Mouse (Mus musculus) cerebellum, postnatal 36 days (tissue): Measurements from ENCODE around the gene Hgfac.
A peak's percentile ranks its signal among the peaks of the same experiment; 100 is the strongest.

Experiments used
- DNase-seq, 2 experiments: peaks; one replicate each; pipeline ENCODE4 v3.0.0; 2021 to 2022; ENCODE audit warnings: mixed read lengths in 2 of 2

Hgfac gene

GRCm38 (mm10) chr5:35041268-35041829 is at the start of gene Hgfac:
Gene Hgfac (plus strand): TSS chr5:35041509.
- no peak for DNase-seq

GRCm38 (mm10) chr5:34998754-34999153 is 42.6 kb upstream of the Hgfac start:
- DNase-seq: no peak

- no peak for DNase-seq
These were observed 42.0 kb upstream of the Hgfac start for GRCm38 (mm10) chr5:34999281-34999680.

GRCm38 (mm10) chr5:35000323-35000722 is 41.0 kb upstream of the Hgfac start:
- no peak for DNase-seq

- DNase-seq: no peak
These were observed 40.2 kb upstream of the Hgfac start for GRCm38 (mm10) chr5:35001144-35001543.

- DNase-seq: no peak
These were observed 37.6 kb upstream of the Hgfac start for GRCm38 (mm10) chr5:35003611-35004162.

- DNase-seq: no peak
These were observed 36.5 kb upstream of the Hgfac start for GRCm38 (mm10) chr5:35004769-35005168.

- DNase-seq: no peak
These were observed 35.6 kb upstream of the Hgfac start for GRCm38 (mm10) chr5:35005659-35006058.

GRCm38 (mm10) chr5:35006599-35006998 is 34.7 kb upstream of the Hgfac start:
- no peak for DNase-seq

GRCm38 (mm10) chr5:35009163-35009562 is 32.1 kb upstream of the Hgfac start:
- no peak for DNase-seq

GRCm38 (mm10) chr5:35010656-35011055 is 30.7 kb upstream of the Hgfac start:
- DNase-seq: no peak

- DNase-seq: no peak
These were observed 30.0 kb upstream of the Hgfac start for GRCm38 (mm10) chr5:35011156-35011923.

- DNase-seq: no peak
These were observed 27.3 kb upstream of the Hgfac start for GRCm38 (mm10) chr5:35014036-35014435.

- DNase-seq: no peak
These were observed 21.5 kb upstream of the Hgfac start for GRCm38 (mm10) chr5:35019673-35020300.

GRCm38 (mm10) chr5:35020410-35021241 is 20.7 kb upstream of the Hgfac start:
- no peak for DNase-seq

- peak; percentile 30 to 45 for DNase-seq
These were observed 16.3 kb upstream of the Hgfac start for GRCm38 (mm10) chr5:35024975-35025374.

- no peak for DNase-seq
These were observed 12.0 kb upstream of the Hgfac start for GRCm38 (mm10) chr5:35029303-35029702.

- DNase-seq: no peak
These were observed 11.6 kb upstream of the Hgfac start for GRCm38 (mm10) chr5:35029755-35030154.

GRCm38 (mm10) chr5:35033068-35033467 is 8.2 kb upstream of the Hgfac start:
- no peak for DNase-seq

GRCm38 (mm10) chr5:35033619-35034018 is 7.7 kb upstream of the Hgfac start:
- DNase-seq: no peak

- DNase-seq: no peak
These were observed 6.2 kb upstream of the Hgfac start for GRCm38 (mm10) chr5:35035141-35035540.

- DNase-seq: no peak
These were observed 5.5 kb upstream of the Hgfac start for GRCm38 (mm10) chr5:35035795-35036194.

GRCm38 (mm10) chr5:35037438-35037837 is 3.9 kb upstream of the Hgfac start:
- no peak for DNase-seq
